Mouse (Mus musculus) midbrain, embryonic 11.5 days (tissue): ENCODE measurements around the gene Dgkk. TPM values are rescaled to one million over a fixed set of nuclear protein-coding genes. Genes with fewer than 3 reads are reported as not detected.
A peak's percentile ranks its signal among the peaks of the same experiment; 100 is the strongest.
"Not testable (repeated sequence)": the region's sequence is repeated elsewhere in the genome, so short reads cannot be mapped to it uniquely, and the experiment has no call there.

ENCODE experiments used
- ATAC-seq: fragments of 200-750 bp; cut with Nextera tagmentation; 2 replicates; pipeline ENCODE4 v1.8.0; 2017; ENCODE audit warnings: moderate TSS enrichment, moderate library complexity; ENCODE audit not compliant: low FRiP score
- DNase-seq: peaks from one replicate; pipeline ENCODE4 v3.0.0; 2015; ENCODE audit warnings: low spot score; ENCODE audit errors: missing footprints
- H3K27ac ChIP-seq: fragments of 300-500 bp; sonication (generic); 2 replicates; pipeline ENCODE4 v1.5.1; 2014; ENCODE audit warnings: low read depth, low read length
- H3K27me3 ChIP-seq: fragments of 300-500 bp; sonication (generic); 2 replicates; pipeline ENCODE4 v1.6.1; 2014; ENCODE audit warnings: mild to moderate bottlenecking, low read length, moderate library complexity, mixed read lengths; ENCODE audit not compliant: control insufficient read depth, insufficient read depth
- H3K36me3 ChIP-seq: fragments of 300-500 bp; sonication (generic); 2 replicates; pipeline ENCODE4 v1.6.1; 2014; ENCODE audit warnings: mild to moderate bottlenecking, low read length, moderate library complexity, mixed read lengths; ENCODE audit not compliant: control insufficient read depth, insufficient read depth
- H3K4me1 ChIP-seq: fragments of 300-500 bp; sonication (generic); 2 replicates; pipeline ENCODE4 v1.6.1; 2014; ENCODE audit warnings: low read length; ENCODE audit not compliant: control insufficient read depth, insufficient read depth
- H3K4me2 ChIP-seq: fragments of 300-500 bp; sonication (generic); 2 replicates; pipeline ENCODE4 v1.6.1; 2014; ENCODE audit warnings: mild to moderate bottlenecking, moderate library complexity
- H3K4me3 ChIP-seq: fragments of 300-500 bp; sonication (generic); 2 replicates; pipeline ENCODE4 v1.5.1; 2014; ENCODE audit warnings: low read depth, low read length
- H3K9ac ChIP-seq: fragments of 300-500 bp; sonication (generic); 2 replicates; pipeline ENCODE4 v1.6.1; 2014; ENCODE audit warnings: low read length
- H3K9me3 ChIP-seq: fragments of 300-500 bp; sonication (generic); 2 replicates; pipeline ENCODE4 v1.6.1; 2016; ENCODE audit warnings: low read length; ENCODE audit not compliant: control insufficient read depth
- WGBS: fragments of 180-500 bp; shearing (Covaris S2); extraction: QIAGEN DNeasy Blood & Tissue Kit; methylation state at CpG from one replicate; pipeline ENCODE4 v1.1.7; 2014; 5-methylcytosine and 5-hydroxymethylcytosine counted together
- polyA plus RNA-seq: library from polyadenylated mRNA; unstranded; fragments of >200 nt; fragmentation: Nextera tagmentation; extraction: Ambion mirVana; gene quantifications from 2 replicates; pipeline ENCODE4 v1.2.1, GENCODE M21; 2014

Dgkk gene
- polyA plus RNA-seq, 1 experiment from 2014 or later: 0.49 TPM

- H3K27me3 ChIP-seq: no peaks in the 10 kb centered on the region
- ATAC-seq: no peak
- WGBS: 87% methylated on average over 5 of the region's 5 CpGs
Measured at GRCm38 (mm10) chrX:6854136-6854535, 75.0 kb downstream of the Dgkk start.

GRCm38 (mm10) chrX:6893933-6894332 is 114.8 kb downstream of the Dgkk start:
- peak overlapping the region; percentile 12; the same call in 1 of the 2 replicates for H3K4me2 ChIP-seq
- DNase-seq (no peak), ATAC-seq (no peak)
- H3K9me3 ChIP-seq: no peaks in the 10 kb centered on the region
- no peak overlapping the region for H3K27ac ChIP-seq
- no peak overlapping the region for H3K9ac ChIP-seq
- H3K4me3 ChIP-seq: no peak overlapping the region
- H3K36me3 ChIP-seq: no peaks in the 10 kb centered on the region
- WGBS: 21% methylated on average over 5 of the region's 5 CpGs
- H3K27me3 ChIP-seq: no peaks in the 10 kb centered on the region
- H3K4me1 ChIP-seq: no peaks in the 10 kb centered on the region

More at GRCm38 (mm10) chrX:6854136-6854535, 75.0 kb downstream of the Dgkk start:
- no peak overlapping the region for H3K4me2 ChIP-seq
- no peak overlapping the region for H3K27ac ChIP-seq
- H3K9me3 ChIP-seq: no peaks in the 10 kb centered on the region
- no peak overlapping the region for H3K9ac ChIP-seq
- no peaks in the 10 kb centered on the region for H3K4me1 ChIP-seq
- H3K4me3 ChIP-seq: no peak overlapping the region
- no peak for DNase-seq
- H3K36me3 ChIP-seq: no peaks in the 10 kb centered on the region

- Histone ChIP-seq H3K27me3 (no peaks in the 10 kb centered on the region), H3K9me3 (no peaks in the 10 kb centered on the region), H3K4me3 (no peak overlapping the region), H3K9ac (no peak overlapping the region), H3K4me1 (no peaks in the 10 kb centered on the region), H3K4me2 (no peak overlapping the region), H3K36me3 (no peaks in the 10 kb centered on the region), H3K27ac (no peak overlapping the region)
- DNase-seq (no peak), ATAC-seq (no peak)
- 77% methylated on average over 2 of the region's 2 CpGs for WGBS
Measured at GRCm38 (mm10) chrX:6911047-6911446, 131.9 kb downstream of the Dgkk start.

GRCm38 (mm10) chrX:6922165-6922564 is 143.1 kb downstream of the Dgkk start:
- H3K4me2 ChIP-seq: no peak overlapping the region
- H3K36me3 ChIP-seq: no peaks in the 10 kb centered on the region
- WGBS: 73% methylated on average over 5 of the region's 5 CpGs
- ATAC-seq (no peak), DNase-seq (no peak)
- no peaks in the 10 kb centered on the region for H3K9me3 ChIP-seq
- no peak overlapping the region for H3K27ac ChIP-seq
- H3K9ac ChIP-seq: no peak overlapping the region
- H3K27me3 ChIP-seq: no peaks in the 10 kb centered on the region
- no peaks in the 10 kb centered on the region for H3K4me1 ChIP-seq
- no peak overlapping the region for H3K4me3 ChIP-seq

GRCm38 (mm10) chrX:6926224-6926623 is 147.1 kb downstream of the Dgkk start:
- no peak overlapping the region for H3K27ac ChIP-seq
- H3K27me3 ChIP-seq: no peaks in the 10 kb centered on the region
- DNase-seq (no peak), ATAC-seq (no peak)
- no peak overlapping the region for H3K4me3 ChIP-seq
- no peaks in the 10 kb centered on the region for H3K9me3 ChIP-seq
- H3K9ac ChIP-seq: no peak overlapping the region
- WGBS: 82% methylated on average over 4 of the region's 4 CpGs
- no peaks in the 10 kb centered on the region for H3K4me1 ChIP-seq
- H3K36me3 ChIP-seq: no peaks in the 10 kb centered on the region
- H3K4me2 ChIP-seq: no peak overlapping the region

GRCm38 (mm10) chrX:6968598-6968997 is 189.5 kb downstream of the Dgkk start:
- H3K4me1 ChIP-seq: no peaks in the 10 kb centered on the region
- H3K9me3 ChIP-seq: no peaks in the 10 kb centered on the region
- WGBS: 85% methylated on average over 3 of the region's 3 CpGs
- no peaks in the 10 kb centered on the region for H3K36me3 ChIP-seq
- DNase-seq (no peak), ATAC-seq (no peak)
- no peak overlapping the region for H3K4me3 ChIP-seq
- H3K9ac ChIP-seq: no peak overlapping the region
- H3K27ac ChIP-seq: no peak overlapping the region
- H3K4me2 ChIP-seq: no peak overlapping the region
- no peaks in the 10 kb centered on the region for H3K27me3 ChIP-seq

GRCm38 (mm10) chrX:6971956-6972355 is 192.8 kb downstream of the Dgkk start:
- Histone ChIP-seq H3K9ac (no peak overlapping the region), H3K27me3 (no peaks in the 10 kb centered on the region), H3K27ac (no peak overlapping the region), H3K4me3 (no peak overlapping the region), H3K4me2 (no peak overlapping the region), H3K36me3 (no peaks in the 10 kb centered on the region), H3K9me3 (no peaks in the 10 kb centered on the region), H3K4me1 (no peaks in the 10 kb centered on the region)
- DNase-seq (no peak), ATAC-seq (no peak)
- 71% methylated on average over 1 of the region's 1 CpGs for WGBS

GRCm38 (mm10) chrX:6983916-6984315 is 204.8 kb downstream of the Dgkk start:
- DNase-seq, H3K4me1 ChIP-seq, H3K27me3 ChIP-seq, H3K4me2 ChIP-seq, ATAC-seq, H3K27ac ChIP-seq, H3K36me3 ChIP-seq, H3K4me3 ChIP-seq, H3K9me3 ChIP-seq, H3K9ac ChIP-seq: not testable (repeated sequence)
- WGBS: 84% methylated on average over 3 of the region's 4 CpGs
